Mouse (Mus musculus) forebrain, embryonic 11.5 days (tissue): ENCODE results near the gene Fxyd2. TPM values are rescaled to one million over a fixed set of nuclear protein-coding genes. Genes with fewer than 3 reads are reported as not detected.
A peak's percentile ranks its signal among the peaks of the same experiment; 100 is the strongest.

Source experiments
- ATAC-seq: fragments of 200-750 bp; cut with Nextera tagmentation; replicated peaks from 2 replicates; pipeline ENCODE4 v1.8.0; 2017; ENCODE audit warnings: moderate TSS enrichment; ENCODE audit not compliant: low FRiP score
- DNase-seq: peaks from one replicate; pipeline ENCODE4 v3.0.0-alpha.2; 2017; ENCODE audit warnings: low spot score
- H3K27ac ChIP-seq: fragments of 300-500 bp; sonication (generic); 2 replicates; pipeline ENCODE4 v1.5.1; 2014; ENCODE audit warnings: low read depth, low read length
- H3K27me3 ChIP-seq: fragments of 300-500 bp; sonication (generic); 2 replicates; pipeline ENCODE4 v1.6.1; 2014; ENCODE audit warnings: mild to moderate bottlenecking, low read length, mixed read lengths; ENCODE audit not compliant: control insufficient read depth, insufficient read depth
- H3K36me3 ChIP-seq: fragments of 300-500 bp; sonication (generic); 2 replicates; pipeline ENCODE4 v1.6.1; 2014; ENCODE audit warnings: mild to moderate bottlenecking, low read length, moderate library complexity, mixed read lengths; ENCODE audit not compliant: control insufficient read depth, insufficient read depth
- H3K4me1 ChIP-seq: fragments of 300-500 bp; sonication (generic); replicated peaks from 2 replicates; pipeline ENCODE4 v1.6.1; 2014; ENCODE audit warnings: low read length, mixed read lengths; ENCODE audit not compliant: control insufficient read depth, insufficient read depth
- H3K4me2 ChIP-seq: fragments of 300-500 bp; sonication (generic); 2 replicates; pipeline ENCODE4 v1.6.1; 2014; ENCODE audit warnings: low read depth, mild to moderate bottlenecking, low read length, moderate library complexity, mixed read lengths; ENCODE audit not compliant: severe bottlenecking
- H3K4me3 ChIP-seq: fragments of 300-500 bp; sonication (generic); 2 replicates; pipeline ENCODE4 v1.5.1; 2014; ENCODE audit warnings: low read depth, low read length
- H3K9ac ChIP-seq: fragments of 300-500 bp; sonication (generic); 2 replicates; pipeline ENCODE4 v1.6.1; 2014; ENCODE audit warnings: low read length
- H3K9me3 ChIP-seq: fragments of 300-500 bp; sonication (generic); 2 replicates; pipeline ENCODE4 v1.6.1; 2016; ENCODE audit warnings: low read length, mixed read lengths; ENCODE audit not compliant: control insufficient read depth
- WGBS: fragments of 180-500 bp; shearing (Covaris S2); extraction: QIAGEN DNeasy Blood & Tissue Kit; methylation state at CpG from one replicate; pipeline ENCODE4 v1.1.7; 2014; 5-methylcytosine and 5-hydroxymethylcytosine counted together
- polyA plus RNA-seq: library from polyadenylated mRNA; unstranded; fragments of >200 nt; fragmentation: Nextera tagmentation; extraction: Ambion mirVana; gene quantifications from 2 replicates; pipeline ENCODE4 v1.2.1, GENCODE M21; 2014

Gene Fxyd2
- polyA plus RNA-seq, 1 experiment from 2014 or later = 3.4 TPM

GRCm38 (mm10) chr9:45422761-45423298 lies 23.4 kb downstream of the Fxyd2 start:
- no peaks in the 10 kb centered on the region for H3K9me3 ChIP-seq
- H3K4me1 ChIP-seq = no peaks in the 10 kb centered on the region
- H3K27ac ChIP-seq = no peak overlapping the region
- DNase-seq (no peak), ATAC-seq (no peak)
- no peaks in the 10 kb centered on the region for H3K27me3 ChIP-seq
- H3K4me3 ChIP-seq = no peak overlapping the region
- H3K9ac ChIP-seq = no peak overlapping the region
- no peaks in the 10 kb centered on the region for H3K36me3 ChIP-seq
- 85% methylated on average over 7 of the region's 7 CpGs for WGBS
- H3K4me2 ChIP-seq = no peak overlapping the region

GRCm38 (mm10) chr9:45426456-45426855 lies 27.0 kb downstream of the Fxyd2 start, which contains the start of gene Dscaml1:
Gene Dscaml1, plus strand, starts transcription at chr9:45426628.
- no peak within 1 kb of the TSS for H3K9ac ChIP-seq
- H3K4me3 ChIP-seq = no peak within 1 kb of the TSS
- H3K27me3 ChIP-seq = peaks cover 30% of the 10 kb centered on the region
- H3K36me3 ChIP-seq = no peaks in the 10 kb centered on the region
- peaks cover 11% of the 10 kb centered on the region; the same call in 1 of the 2 replicates for H3K4me1 ChIP-seq
- no peak within 1 kb of the TSS for H3K4me2 ChIP-seq
- no peak for ATAC-seq
- 85% methylated on average over 4 of the region's 4 CpGs for WGBS
- H3K9me3 ChIP-seq = no peaks in the 10 kb centered on the region
- no peak within 1 kb of the TSS for H3K27ac ChIP-seq
- no peak for DNase-seq

- Histone ChIP-seq H3K4me3 (no peak overlapping the region), H3K9ac (no peak overlapping the region), H3K4me1 (peaks cover 11% of the 10 kb centered on the region; the same call in 1 of the 2 replicates), H3K27me3 (peaks cover 41% of the 10 kb centered on the region), H3K4me2 (no peak overlapping the region), H3K9me3 (no peaks in the 10 kb centered on the region), H3K27ac (no peak overlapping the region), H3K36me3 (no peaks in the 10 kb centered on the region)
- ATAC-seq = no peak
- WGBS = 23% methylated on average over 5 of the region's 5 CpGs
- DNase-seq = no peak
These were observed 29.9 kb downstream of the Fxyd2 start for GRCm38 (mm10) chr9:45429392-45429791.

GRCm38 (mm10) chr9:45429951-45430697 lies 30.7 kb downstream of the Fxyd2 start:
- peaks cover 11% of the 10 kb centered on the region; the same call in 1 of the 2 replicates for H3K4me1 ChIP-seq
- ATAC-seq = 0 out of 2 replicates have a peak, but pooled peaks have one; percentile 33

GRCm38 (mm10) chr9:45430698-45430959 lies 31.2 kb downstream of the Fxyd2 start:
- H3K4me3 ChIP-seq = peak overlapping the region; percentile 41
- ATAC-seq (no peak), DNase-seq (no peak)
- H3K27me3 ChIP-seq = peaks cover 41% of the 10 kb centered on the region
- H3K4me1 ChIP-seq = peaks cover 11% of the 10 kb centered on the region; the same call in 1 of the 2 replicates
- no peak overlapping the region for H3K27ac ChIP-seq
- 1% methylated on average over 15 of the region's 17 CpGs for WGBS
- peak overlapping the region; percentile 51 for H3K9ac ChIP-seq
- no peaks in the 10 kb centered on the region for H3K9me3 ChIP-seq
- peak overlapping the region; percentile 51 for H3K4me2 ChIP-seq
- no peaks in the 10 kb centered on the region for H3K36me3 ChIP-seq

More at GRCm38 (mm10) chr9:45429951-45430697, 30.7 kb downstream of the Fxyd2 start:
- WGBS = 2% methylated on average over 52 of the region's 54 CpGs
- peak overlapping the region; percentile 51 for H3K4me2 ChIP-seq
- H3K27me3 ChIP-seq = peaks cover 41% of the 10 kb centered on the region
- no peaks in the 10 kb centered on the region for H3K36me3 ChIP-seq
- H3K9ac ChIP-seq = peak overlapping the region; percentile 51
- H3K27ac ChIP-seq = no peak overlapping the region
- H3K4me3 ChIP-seq = peak overlapping the region; percentile 41
- peak; percentile 72 for DNase-seq
- no peaks in the 10 kb centered on the region for H3K9me3 ChIP-seq

- 2% methylated on average over 26 of the region's 26 CpGs for WGBS
- ATAC-seq = no peak
- H3K9me3 ChIP-seq = no peaks in the 10 kb centered on the region
- H3K4me1 ChIP-seq = peaks cover 11% of the 10 kb centered on the region; the same call in 1 of the 2 replicates
- peak overlapping the region; percentile 41 for H3K4me3 ChIP-seq
- no peak overlapping the region for H3K27ac ChIP-seq
- DNase-seq = no peak
- H3K4me2 ChIP-seq = peak overlapping the region; percentile 51
- no peaks in the 10 kb centered on the region for H3K36me3 ChIP-seq
- peaks cover 41% of the 10 kb centered on the region for H3K27me3 ChIP-seq
- H3K9ac ChIP-seq = peak overlapping the region; percentile 51; the same call in 1 of the 2 replicates
These were observed 31.7 kb downstream of the Fxyd2 start for GRCm38 (mm10) chr9:45431150-45431549.

- no peak overlapping the region for H3K4me3 ChIP-seq
- no peak for DNase-seq
- no peak for ATAC-seq
- 76% methylated on average over 12 of the region's 12 CpGs for WGBS
- no peak overlapping the region for H3K9ac ChIP-seq
- H3K27me3 ChIP-seq = peaks cover 41% of the 10 kb centered on the region
- H3K27ac ChIP-seq = no peak overlapping the region
- no peaks in the 10 kb centered on the region for H3K36me3 ChIP-seq
- no peak overlapping the region for H3K4me2 ChIP-seq
- H3K4me1 ChIP-seq = peaks cover 11% of the 10 kb centered on the region; the same call in 1 of the 2 replicates
- H3K9me3 ChIP-seq = no peaks in the 10 kb centered on the region
These were observed 33.2 kb downstream of the Fxyd2 start for GRCm38 (mm10) chr9:45432639-45433038.

- no peak overlapping the region for H3K9ac ChIP-seq
- H3K4me1 ChIP-seq = peaks cover 11% of the 10 kb centered on the region; the same call in 1 of the 2 replicates
- no peak for ATAC-seq
- H3K4me3 ChIP-seq = no peak overlapping the region
- H3K9me3 ChIP-seq = no peaks in the 10 kb centered on the region
- peaks cover 41% of the 10 kb centered on the region for H3K27me3 ChIP-seq
- H3K4me2 ChIP-seq = no peak overlapping the region
- no peak for DNase-seq
- WGBS = 71% methylated on average over 9 of the region's 9 CpGs
- no peaks in the 10 kb centered on the region for H3K36me3 ChIP-seq
- H3K27ac ChIP-seq = no peak overlapping the region
These were observed 33.6 kb downstream of the Fxyd2 start for GRCm38 (mm10) chr9:45433119-45433518.
